Mouse (Mus musculus) ovary, adult 18-20 months (tissue): Measurements from ENCODE around the gene Tmem109.

Experiments
- DNase-seq: peaks from one replicate; pipeline ENCODE4 v3.0.0; 2022; ENCODE audit warnings: low spot score, mixed read lengths

The Tmem109 gene

GRCm38 (mm10) chr19:10892201-10892600 lies 10.4 kb upstream of the Tmem109 start:
- DNase-seq, result no peak

DNA sequence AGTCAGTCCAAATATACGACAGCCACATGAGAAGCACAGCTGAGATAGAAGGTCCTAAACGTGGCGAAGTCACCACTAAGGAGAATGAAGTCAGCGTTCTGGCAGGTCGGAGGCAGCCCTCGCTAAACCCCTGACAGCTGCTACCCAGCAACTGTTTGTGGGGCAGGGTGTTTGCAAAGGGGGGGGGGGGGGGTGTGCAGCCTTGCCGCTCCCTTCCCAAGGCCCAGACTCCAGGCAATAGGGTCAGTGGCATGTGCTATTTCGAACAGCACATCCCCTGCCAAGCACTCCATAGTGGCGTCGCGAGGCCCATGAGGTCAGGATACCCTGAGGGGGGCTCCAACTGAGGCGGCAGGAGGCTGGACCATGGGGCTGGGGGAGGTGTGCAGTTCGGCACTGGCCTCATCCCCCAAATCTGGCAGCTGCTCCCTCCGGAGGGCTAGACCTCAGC lies 801 bp downstream of the Tmem109 start:
- DNase-seq, result no peak

DNA sequence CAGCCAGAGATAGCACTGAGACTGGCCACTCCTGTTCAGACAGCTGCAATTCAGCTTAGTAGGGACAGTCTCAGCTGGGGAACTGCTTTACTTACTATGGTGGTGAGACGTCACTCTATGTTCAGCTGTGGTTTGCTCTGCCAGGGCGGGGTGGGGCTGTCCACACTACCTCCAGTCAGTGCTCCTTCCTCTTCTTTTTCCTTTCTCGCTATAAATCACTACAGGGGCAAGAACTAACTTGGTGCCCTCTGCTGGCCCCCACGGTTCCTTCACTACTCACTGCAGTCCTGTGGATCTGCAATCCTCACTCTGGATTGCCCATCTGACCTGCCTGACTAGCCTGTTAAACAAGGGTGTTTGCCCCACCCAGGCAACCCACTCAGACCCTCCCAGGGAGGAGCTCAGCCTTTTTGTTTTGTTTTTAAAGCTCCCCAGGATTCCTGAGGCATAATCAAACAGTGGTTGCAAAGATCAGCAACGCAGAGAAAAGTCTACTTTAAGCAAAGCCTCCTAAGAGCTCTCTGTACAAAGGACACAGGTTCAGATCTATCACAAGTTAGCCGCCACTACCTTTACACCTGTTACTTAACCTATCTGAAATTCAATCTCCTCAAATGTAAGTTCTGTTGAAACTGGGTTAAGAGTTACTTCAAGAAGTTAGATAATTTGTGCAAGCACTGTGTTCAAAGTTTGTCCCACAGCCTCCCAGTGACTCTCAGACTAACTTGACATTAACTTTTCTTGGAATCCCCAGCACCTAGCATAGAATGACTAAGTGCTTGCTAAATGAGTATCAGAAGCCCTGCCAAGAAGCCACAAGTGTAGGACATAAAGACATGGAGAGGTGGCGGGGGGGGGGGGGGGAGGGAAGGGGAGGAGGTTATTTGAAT lies 1.5 kb downstream of the Tmem109 start:
- no peak for DNase-seq

GRCm38 (mm10) chr19:10878201-10878837 lies 3.5 kb downstream of the Tmem109 start:
- DNase-seq, result no peak

GRCm38 (mm10) chr19:10871328-10871961 lies 10.4 kb downstream of the Tmem109 start:
- no peak for DNase-seq

DNA sequence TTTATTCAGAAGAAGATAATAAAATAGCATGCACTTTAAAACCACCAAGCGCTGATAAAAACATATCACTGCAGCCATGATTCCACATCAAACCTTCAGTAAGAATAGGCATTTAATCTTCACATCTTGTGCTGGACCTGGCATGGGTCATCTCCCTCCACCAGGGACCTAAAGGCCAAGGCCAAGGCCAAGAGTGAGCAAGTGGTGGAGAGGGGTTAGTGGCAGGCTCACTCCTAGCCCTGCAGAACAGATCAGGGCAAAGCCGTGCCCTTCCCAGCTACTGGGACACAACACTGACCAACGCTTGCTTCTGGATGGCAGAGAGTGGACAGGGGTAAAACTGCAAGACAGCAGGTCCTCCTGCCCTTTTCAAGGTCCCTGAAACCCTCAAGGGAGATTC lies 11.1 kb downstream of the Tmem109 start:
- DNase-seq, result peak; percentile 25

DNA sequence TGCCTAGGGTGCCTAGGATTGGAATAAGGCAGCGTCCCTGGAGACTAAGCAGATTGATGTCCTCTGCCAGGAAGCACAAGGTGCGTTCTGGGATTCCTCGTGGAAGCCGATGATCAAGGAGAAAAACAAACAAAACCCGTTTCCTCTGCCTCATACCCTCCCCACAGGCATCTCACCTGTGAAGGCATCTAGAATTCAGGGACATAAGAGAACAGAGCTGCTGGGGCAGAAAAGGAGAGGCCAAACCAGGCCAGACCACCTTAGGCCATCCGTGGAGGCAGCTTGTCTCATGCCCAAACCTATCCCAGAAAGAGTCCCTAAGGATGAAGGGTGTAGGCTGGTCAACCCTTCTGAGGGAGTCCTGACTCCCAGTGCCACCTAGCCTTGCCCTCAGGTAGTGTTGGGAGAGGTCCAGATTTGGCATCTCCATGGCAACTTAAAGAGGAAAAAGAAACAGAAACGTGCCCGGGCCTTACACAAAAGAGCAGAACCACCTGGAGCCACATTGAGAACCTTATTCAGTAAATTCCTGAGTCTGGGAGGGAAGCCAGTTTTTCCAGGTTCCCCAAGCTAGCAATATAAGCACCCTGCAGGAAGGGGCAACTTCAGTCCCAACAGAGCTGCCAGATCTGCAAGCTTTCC lies 11.8 kb downstream of the Tmem109 start, which contains the start of gene Tmem132a:
Tmem132a (minus strand) TSS at position 55 of the 642 bp plus-strand sequence.
- no peak for DNase-seq

DNA sequence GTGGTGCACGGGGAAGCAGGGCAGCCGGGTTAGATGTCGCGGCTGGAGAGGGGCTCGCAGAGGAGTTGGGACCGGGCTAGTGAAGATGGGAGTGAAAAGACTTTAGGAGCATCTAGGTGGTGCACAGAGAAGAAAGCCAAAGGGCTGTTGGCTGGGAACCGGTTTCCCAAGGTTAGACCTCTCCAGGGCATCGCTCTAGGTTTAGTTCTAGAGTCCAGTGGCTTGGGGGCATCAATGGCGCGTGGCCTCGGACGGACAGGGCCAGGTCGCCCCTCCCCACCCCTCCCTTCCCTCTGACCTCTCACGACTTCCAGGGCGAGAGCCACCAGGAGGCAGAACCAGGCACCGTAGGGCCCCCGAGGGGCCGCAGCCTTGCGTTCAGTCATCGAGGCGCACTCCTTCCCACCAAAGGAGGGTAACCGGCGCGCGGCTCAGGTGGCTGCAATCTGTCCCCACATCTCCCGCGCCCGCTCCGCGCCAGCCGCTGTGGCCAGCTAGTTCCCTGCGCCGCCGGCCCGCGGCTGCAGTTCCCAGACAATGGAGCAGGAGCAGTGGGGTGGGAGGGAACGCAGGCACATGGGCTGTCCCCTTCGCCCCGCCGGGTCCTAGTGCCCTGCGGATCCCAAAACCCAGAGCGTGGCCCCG lies 12.4 kb downstream of the Tmem109 start:
- peak; percentile 62 for DNase-seq

- DNase-seq, result no peak
Observed at GRCm38 (mm10) chr19:10868623-10869141, 13.1 kb downstream of the Tmem109 start.

GRCm38 (mm10) chr19:10867946-10868622 lies 13.7 kb downstream of the Tmem109 start:
- DNase-seq, result no peak

DNA sequence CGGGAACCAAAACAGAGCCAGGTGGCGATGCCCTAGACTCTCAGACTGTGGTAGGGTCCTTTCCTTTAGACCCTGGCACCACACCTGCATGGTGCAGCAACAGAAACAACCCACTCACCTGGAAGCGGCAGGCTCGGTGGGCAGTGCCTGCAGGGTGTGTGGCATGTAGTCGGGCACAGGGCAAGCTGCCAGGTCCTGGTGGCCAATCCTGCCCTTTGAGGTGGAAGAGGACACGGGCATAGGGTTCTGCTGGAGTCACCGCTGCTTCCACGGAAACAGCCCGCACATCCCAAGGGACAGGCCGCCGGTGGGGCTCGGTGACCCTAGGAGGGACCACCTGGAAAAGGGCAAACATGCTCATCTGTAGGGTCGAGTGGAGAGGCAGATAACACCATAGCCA lies 15.4 kb downstream of the Tmem109 start:
- DNase-seq, result no peak

DNA sequence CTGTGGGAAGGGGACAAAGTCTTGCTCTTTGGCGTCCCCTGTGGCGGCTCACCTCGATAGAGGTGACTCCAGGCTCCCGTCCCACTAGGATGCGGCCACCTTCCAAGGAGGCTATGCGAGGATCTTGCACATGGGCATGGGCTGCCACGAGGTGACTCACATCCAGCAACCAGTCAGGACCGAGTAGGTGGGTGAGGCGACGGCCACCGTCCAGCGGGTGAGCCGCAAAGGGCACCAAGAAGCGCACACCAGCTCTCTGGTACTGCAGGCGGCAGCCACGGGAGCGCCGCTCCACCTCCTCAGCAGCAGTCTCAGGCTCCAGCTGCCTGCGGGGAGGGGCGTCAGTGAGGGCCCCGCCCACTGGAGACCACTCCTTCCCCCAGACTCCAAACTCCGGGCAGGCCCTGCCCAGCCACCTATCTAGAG lies 21.7 kb downstream of the Tmem109 start:
- DNase-seq, result no peak

DNA sequence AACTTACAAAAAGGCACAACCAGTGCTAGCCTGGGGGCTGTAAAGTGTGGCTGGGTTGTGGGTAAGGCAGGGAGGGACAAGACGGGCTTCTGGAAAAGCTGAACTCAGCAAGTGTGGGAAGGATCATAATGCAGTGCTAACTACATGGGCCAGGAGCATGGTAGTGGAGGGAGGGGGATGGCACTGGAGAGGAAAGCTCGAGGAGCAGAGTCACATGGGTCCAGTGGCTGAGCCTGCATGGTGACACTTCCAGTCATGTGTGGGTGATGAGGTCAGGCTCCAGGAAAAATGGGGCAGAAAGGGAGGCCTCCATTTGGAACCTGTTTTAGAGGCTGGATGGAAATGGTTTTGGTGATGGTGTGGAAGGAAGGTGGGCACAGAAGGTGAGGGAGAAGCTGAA lies 25.3 kb downstream of the Tmem109 start:
- DNase-seq, result no peak

DNA sequence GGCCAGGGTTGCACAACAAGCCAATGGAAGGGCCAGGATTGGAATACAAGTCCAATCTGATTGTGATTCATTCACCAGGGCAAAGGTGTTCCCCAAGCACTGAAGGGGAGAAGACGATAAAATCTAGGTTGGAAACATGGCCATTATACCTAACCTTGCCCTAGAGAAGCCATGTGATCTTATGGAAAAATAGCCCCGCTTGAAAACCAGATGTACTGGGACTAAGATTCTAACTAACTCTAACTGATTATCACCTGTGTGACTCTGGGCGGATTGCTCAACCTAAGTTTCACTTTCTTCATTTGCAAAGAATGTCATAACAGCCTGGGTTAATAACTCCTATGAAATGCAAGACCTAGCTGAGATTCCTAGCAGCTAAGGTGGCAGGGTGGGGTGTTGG lies 26.4 kb downstream of the Tmem109 start:
- DNase-seq, result no peak

- DNase-seq, result peak; percentile 51
Observed at GRCm38 (mm10) chr19:10847311-10848087, 34.3 kb downstream of the Tmem109 start.

GRCm38 (mm10) chr19:10846150-10846549 lies 35.7 kb downstream of the Tmem109 start:
- DNase-seq, result no peak

DNA sequence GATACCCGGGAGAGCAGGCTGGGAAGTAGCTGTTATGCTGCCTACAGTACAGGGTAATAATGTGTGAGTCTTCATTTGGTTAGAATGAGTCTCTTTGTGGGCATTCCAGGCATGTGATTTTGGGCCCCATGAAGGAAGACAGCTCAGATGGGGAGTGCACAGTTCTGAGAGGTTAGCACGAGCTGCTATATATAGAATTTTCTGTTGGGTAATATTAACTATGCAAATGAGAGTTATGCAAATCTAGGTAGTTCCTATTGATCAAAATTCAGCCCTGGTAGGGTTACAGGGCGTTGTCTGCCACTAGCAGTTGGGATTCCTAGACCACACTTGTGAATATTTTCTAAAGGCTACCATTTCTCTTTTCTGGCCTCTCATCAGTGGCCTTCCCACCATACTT lies 36.3 kb downstream of the Tmem109 start:
- DNase-seq, result no peak

GRCm38 (mm10) chr19:10844206-10844605 lies 37.6 kb downstream of the Tmem109 start:
- DNase-seq, result no peak

- DNase-seq, result no peak
Observed at GRCm38 (mm10) chr19:10842914-10843313, 38.9 kb downstream of the Tmem109 start.
